Mouse (Mus musculus): Measurements from ENCODE around the gene Cnksr3. TPM values are rescaled to one million over a fixed set of nuclear protein-coding genes. Genes with fewer than 3 reads are reported as not detected.

The Cnksr3 gene
- polyA plus RNA-seq, 1 experiment = 7.6 TPM

GRCm38 (mm10) chr10:7198201-7198600, 13.8 kb downstream of the Cnksr3 start:
- no peak for DNase-seq (ENCODE audit: low read depth, low spot score)

- WGBS = 84% methylated on average over 6 of the region's 6 CpGs
- DNase-seq (ENCODE audit: low read depth, low spot score) = no peak
Observed at GRCm38 (mm10) chr10:7197733-7198132, 14.3 kb downstream of the Cnksr3 start.

GRCm38 (mm10) chr10:7196668-7197400, 15.2 kb downstream of the Cnksr3 start:
- no peak for DNase-seq (ENCODE audit: low read depth, low spot score)
- WGBS = 58% methylated on average over 8 of the region's 8 CpGs

DNA sequence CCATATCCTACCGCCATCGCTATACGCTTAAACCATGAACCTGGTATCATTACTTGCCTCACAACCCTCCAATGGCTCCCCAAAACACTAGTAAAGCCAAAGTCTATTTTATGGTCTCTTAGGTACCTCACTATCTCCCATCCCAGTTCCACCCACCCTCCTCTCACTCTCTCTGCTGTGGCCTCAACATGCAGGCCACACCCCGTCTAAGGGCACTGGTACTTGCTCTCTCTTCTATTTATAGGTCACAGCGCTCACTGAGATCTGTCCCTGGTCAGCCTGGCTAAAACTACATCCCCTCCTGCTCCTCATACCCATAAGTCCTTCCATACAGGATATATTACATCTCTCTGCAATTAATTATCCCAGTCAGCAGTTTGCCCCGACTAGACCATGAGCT, 16.1 kb downstream of the Cnksr3 start:
- DNase-seq (ENCODE audit: low read depth, low spot score) = no peak
- 78% methylated on average over 6 of the region's 6 CpGs for WGBS

- 41% methylated on average over 9 of the region's 9 CpGs for WGBS
- DNase-seq (ENCODE audit: low read depth, low spot score) = no peak
Observed at GRCm38 (mm10) chr10:7191721-7192413, 20.2 kb downstream of the Cnksr3 start.

GRCm38 (mm10) chr10:7189194-7189593, 22.8 kb downstream of the Cnksr3 start:
- WGBS = 18% methylated on average over 6 of the region's 6 CpGs
- no peak for DNase-seq (ENCODE audit: low read depth, low spot score)

DNA sequence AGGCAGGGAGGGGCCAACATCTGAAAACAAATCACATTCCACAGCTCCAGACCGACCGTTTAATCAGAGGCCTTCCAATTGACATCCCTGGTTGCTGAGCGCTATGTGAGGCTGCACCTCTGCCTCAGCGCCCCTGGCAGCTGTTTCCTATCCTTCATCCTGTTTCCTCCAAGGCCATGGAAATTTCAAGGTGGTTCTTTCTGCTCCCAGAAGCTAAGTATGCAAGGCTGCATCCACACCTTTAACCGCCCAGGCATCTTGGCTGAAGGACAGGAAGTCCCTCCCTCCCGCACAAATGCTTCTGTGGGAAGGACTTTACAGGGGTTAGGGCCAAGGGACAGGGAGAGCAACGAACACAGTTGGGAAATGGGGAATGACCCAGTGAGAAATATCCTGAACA, 24.2 kb downstream of the Cnksr3 start:
- WGBS = 66% methylated on average over 7 of the region's 7 CpGs
- DNase-seq (ENCODE audit: low read depth, low spot score) = no peak

- WGBS = 91% methylated on average over 5 of the region's 5 CpGs
- no peak for DNase-seq (ENCODE audit: low read depth, low spot score)
Observed at GRCm38 (mm10) chr10:7186992-7187391, 25.0 kb downstream of the Cnksr3 start.

DNA sequence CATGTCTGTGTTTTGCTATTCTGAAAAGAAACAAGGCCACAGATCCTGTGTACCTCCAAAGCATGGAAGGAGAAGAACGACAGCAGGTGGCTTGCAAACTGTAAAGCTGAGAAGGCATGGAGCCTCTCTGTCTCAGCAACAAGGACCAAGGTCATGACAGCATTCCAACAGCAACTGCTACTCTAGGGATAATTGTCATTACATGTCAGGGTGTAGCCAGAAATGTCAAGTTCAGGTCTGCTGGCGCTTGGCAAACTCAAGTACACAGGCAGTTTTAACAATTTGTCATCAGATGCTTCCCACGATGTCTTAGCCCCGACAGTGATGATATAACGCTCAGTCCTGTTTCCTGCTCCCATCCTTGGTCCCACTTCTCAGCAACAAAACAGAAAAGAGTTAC, 26.0 kb downstream of the Cnksr3 start:
- no peak for DNase-seq (ENCODE audit: low read depth, low spot score)
- WGBS = 86% methylated on average over 5 of the region's 5 CpGs

- no peak for DNase-seq (ENCODE audit: low read depth, low spot score)
- 44% methylated on average over 6 of the region's 6 CpGs for WGBS
Observed at GRCm38 (mm10) chr10:7183171-7183631, 28.8 kb downstream of the Cnksr3 start.

- no peak for DNase-seq (ENCODE audit: low read depth, low spot score)
- WGBS = 54% methylated on average over 12 of the region's 12 CpGs
Observed at GRCm38 (mm10) chr10:7182555-7183170, 29.4 kb downstream of the Cnksr3 start.

GRCm38 (mm10) chr10:7180296-7180695, 31.7 kb downstream of the Cnksr3 start:
- 92% methylated on average over 5 of the region's 5 CpGs for WGBS
- DNase-seq (ENCODE audit: low read depth, low spot score) = no peak

- no peak for DNase-seq (ENCODE audit: low read depth, low spot score)
- 71% methylated on average over 10 of the region's 10 CpGs for WGBS
Observed at GRCm38 (mm10) chr10:7178571-7178970, 33.5 kb downstream of the Cnksr3 start.

DNA sequence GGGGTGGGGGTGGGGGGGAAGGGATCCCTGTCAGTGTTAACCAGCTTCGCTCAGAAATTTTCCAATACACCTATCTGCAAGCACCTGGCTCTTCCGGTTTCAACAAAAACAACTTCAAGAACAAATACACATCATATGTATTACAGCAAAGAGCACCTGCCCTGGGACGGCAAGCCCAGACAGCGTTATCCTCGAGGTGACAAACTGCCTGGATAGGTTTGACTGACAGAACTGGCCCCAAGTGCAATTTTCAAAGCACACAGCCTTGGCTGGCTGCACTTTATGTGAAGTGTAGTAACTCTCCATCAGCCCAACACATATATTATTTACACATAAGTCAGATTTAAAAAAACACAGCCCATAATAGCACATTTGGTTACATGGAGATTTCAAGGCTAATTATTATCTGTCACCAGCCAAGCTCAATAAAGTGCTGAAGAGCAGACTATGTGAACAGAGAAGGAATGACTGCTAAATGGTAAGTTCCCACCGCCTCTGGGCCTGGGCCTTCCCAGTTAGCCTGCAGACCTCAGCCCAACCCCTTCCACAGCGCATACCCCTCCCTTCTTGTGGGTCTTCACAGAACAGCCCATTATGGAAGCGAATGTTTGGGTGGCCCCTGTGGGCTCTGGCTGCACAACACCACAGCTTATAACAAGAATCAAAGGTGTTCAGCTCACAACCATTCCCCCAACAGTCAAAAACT, 35.7 kb downstream of the Cnksr3 start:
- no peak for DNase-seq (ENCODE audit: low read depth, low spot score)
- 80% methylated on average over 8 of the region's 8 CpGs for WGBS

DNA sequence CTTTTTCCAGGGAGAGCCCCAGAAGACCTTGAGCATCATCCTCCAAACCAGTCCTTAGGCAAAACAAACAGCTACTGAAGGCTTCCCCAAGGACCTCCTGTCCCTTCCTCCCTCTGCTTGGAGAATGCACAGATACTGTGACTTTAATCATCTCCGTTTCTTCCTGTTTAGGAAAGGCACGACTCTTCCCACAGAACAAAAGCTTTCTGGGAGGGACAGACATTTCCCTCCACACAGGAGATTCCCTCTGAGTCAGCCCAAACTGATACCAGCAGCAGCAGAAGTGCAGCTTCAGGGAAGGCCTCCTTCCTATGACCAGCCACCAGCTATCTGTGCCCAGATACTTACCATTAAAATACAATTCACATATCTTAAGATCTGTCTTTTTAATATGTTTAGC, 37.6 kb downstream of the Cnksr3 start:
- WGBS = 48% methylated on average over 2 of the region's 2 CpGs
- no peak for DNase-seq (ENCODE audit: low read depth, low spot score)

DNA sequence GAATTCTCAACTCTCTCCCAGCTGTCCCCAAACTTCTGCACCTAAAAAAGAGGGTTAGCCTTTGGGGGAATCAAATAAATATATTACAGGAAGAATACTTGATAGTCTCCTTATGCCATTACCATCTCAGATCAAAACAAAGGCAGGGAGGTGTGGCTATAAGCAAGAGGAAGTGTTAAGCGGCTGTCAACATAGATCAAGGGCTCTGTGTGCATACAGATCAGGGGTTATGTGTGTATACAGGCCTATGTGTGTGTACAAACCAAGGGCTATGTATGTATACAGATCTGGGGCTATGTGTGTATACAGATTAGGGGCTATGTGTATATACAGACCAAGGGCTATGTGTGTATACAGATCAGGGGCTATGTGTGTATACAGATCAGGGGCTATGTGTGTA, 38.9 kb downstream of the Cnksr3 start:
- 26% methylated on average over 1 of the region's 1 CpGs for WGBS
- DNase-seq (ENCODE audit: low read depth, low spot score) = no peak

DNA sequence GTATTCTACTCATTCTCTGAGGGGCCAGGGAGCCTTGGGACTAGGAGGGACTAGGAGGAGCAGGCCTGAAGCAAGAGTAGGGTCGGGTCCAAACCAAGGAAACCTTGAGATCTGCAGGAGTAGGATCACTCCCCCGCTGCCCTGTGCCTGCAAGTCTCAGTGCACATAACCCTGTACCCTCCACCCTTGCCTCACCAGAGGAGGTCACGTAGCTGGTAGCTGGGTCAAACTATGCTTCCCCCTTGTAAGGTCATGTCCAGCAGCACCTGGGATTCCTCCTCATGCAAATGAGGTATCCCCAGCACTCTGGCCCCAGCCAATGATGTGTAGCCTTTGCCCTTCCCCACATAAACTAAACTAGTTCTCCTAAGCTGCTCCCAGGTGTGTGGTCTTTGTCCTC, 41.6 kb downstream of the Cnksr3 start:
- no peak for DNase-seq (ENCODE audit: low read depth, low spot score)
- WGBS = 91% methylated on average over 3 of the region's 3 CpGs

GRCm38 (mm10) chr10:7163031-7163430, 49.0 kb downstream of the Cnksr3 start:
- no peak for DNase-seq (ENCODE audit: low read depth, low spot score)
- WGBS = 84% methylated on average over 12 of the region's 12 CpGs

- peak; percentile 73 for DNase-seq (ENCODE audit: low read depth, low spot score)
- WGBS = 7% methylated on average over 7 of the region's 7 CpGs
Observed at GRCm38 (mm10) chr10:7159061-7159511, 53.0 kb downstream of the Cnksr3 start.
